Mouse (Mus musculus) ES-E14 (cell line): ENCODE measurements around the gene Pnmal2. TPM values are rescaled to one million over a fixed set of nuclear protein-coding genes. Genes with fewer than 3 reads are reported as not detected.
"Not testable (repeated sequence)": the region's sequence is repeated elsewhere in the genome, so short reads cannot be mapped to it uniquely, and the experiment has no call there.

Experiments used
- DNase-seq: peaks from one replicate; pipeline ENCODE4 v3.0.0-alpha.2; 2013; ENCODE audit warnings: low read depth, low spot score
- H3K27ac ChIP-seq: 2 replicates; pipeline ENCODE4 v1.5.1; 2012; ENCODE audit warnings: low read depth, mild to moderate bottlenecking, low read length, moderate library complexity, mixed read lengths; ENCODE audit not compliant: poor library complexity, insufficient read depth, severe bottlenecking
- H3K36me3 ChIP-seq: 2 replicates; pipeline ENCODE4 v1.6.1; 2012; ENCODE audit warnings: mild to moderate bottlenecking, low read length, moderate library complexity, mixed read lengths; ENCODE audit not compliant: control insufficient read depth, poor library complexity, insufficient read depth, severe bottlenecking
- H3K4me1 ChIP-seq, 2 experiments: fragments of 150-350 bp in 1 of 2; sonication (generic) in 1 of 2; 2 replicates each; pipeline ENCODE4 v1.6.1; 2012; ENCODE audit warnings: low read length in 2 of 2, mild to moderate bottlenecking in 1 of 2, mixed read lengths in 1 of 2; ENCODE audit not compliant: control insufficient read depth in 2 of 2, insufficient read depth in 2 of 2, poor library complexity in 1 of 2
- H3K4me3 ChIP-seq, 2 experiments: fragments of 150-350 bp in 1 of 2; sonication (generic) in 1 of 2; 2 replicates each; pipeline ENCODE4 v1.5.1; 2012; ENCODE audit warnings: low read length in 2 of 2, low read depth in 1 of 2, mild to moderate bottlenecking in 1 of 2, mixed read lengths in 1 of 2; ENCODE audit not compliant: insufficient read depth in 1 of 2, poor library complexity in 1 of 2, severe bottlenecking in 1 of 2
- H3K9ac ChIP-seq: 2 replicates; pipeline ENCODE4 v1.6.1; 2012; ENCODE audit warnings: low read depth, mild to moderate bottlenecking, low read length, mixed read lengths; ENCODE audit not compliant: poor library complexity, insufficient read depth, severe bottlenecking
- H3K9me3 ChIP-seq: fragments of 150-350 bp; sonication (generic); 2 replicates; pipeline ENCODE4 v1.6.1; 2012; ENCODE audit warnings: low read depth, mild to moderate bottlenecking, low read length; ENCODE audit not compliant: control insufficient read depth, insufficient read depth
- CHD2 ChIP-seq: IDR thresholded peaks from 2 replicates; pipeline ENCODE4 v1.6.1; 2014; ENCODE audit warnings: mild to moderate bottlenecking, low read depth, low read length, inconsistent platforms
- HCFC1 ChIP-seq: IDR thresholded peaks from 2 replicates; pipeline ENCODE4 v1.6.1; 2012; ENCODE audit warnings: low read length, inconsistent platforms, borderline replicate concordance; ENCODE audit not compliant: insufficient read depth
- MAFK ChIP-seq: IDR thresholded peaks from 2 replicates; pipeline ENCODE4 v1.6.1; 2014; ENCODE audit warnings: mild to moderate bottlenecking, low read depth, low read length, inconsistent platforms; ENCODE audit not compliant: insufficient read depth
- ZC3H11A ChIP-seq: IDR thresholded peaks from 2 replicates; pipeline ENCODE4 v1.6.1; 2012; ENCODE audit warnings: low read depth, mild to moderate bottlenecking, inconsistent platforms, low read length, borderline replicate concordance
- ZNF384 ChIP-seq: IDR thresholded peaks from 2 replicates; pipeline ENCODE4 v1.6.1; 2012; ENCODE audit warnings: low read depth, low read length, inconsistent platforms
- in situ Hi-C, 2 experiments: fragments of 600-800 bp; cut with MboI; formaldehyde crosslinking; loops; one replicate each; pipeline ENCODE4 v1.15.1; 2025; ENCODE audit warnings: low sequenced_read_pairs in 2 of 2, inconsistent platforms in 1 of 2; ENCODE audit not compliant: unreplicated experiment in 2 of 2
- total RNA-seq: library from RNA; depleted of rRNA; stranded (reverse); fragments of 300-350 nt; gene quantifications from 2 replicates; pipeline ENCODE4 v1.2.3, GENCODE M21; 2012

Pnmal2 gene
- total RNA-seq, 1 experiment, result 0.71 TPM

DNA sequence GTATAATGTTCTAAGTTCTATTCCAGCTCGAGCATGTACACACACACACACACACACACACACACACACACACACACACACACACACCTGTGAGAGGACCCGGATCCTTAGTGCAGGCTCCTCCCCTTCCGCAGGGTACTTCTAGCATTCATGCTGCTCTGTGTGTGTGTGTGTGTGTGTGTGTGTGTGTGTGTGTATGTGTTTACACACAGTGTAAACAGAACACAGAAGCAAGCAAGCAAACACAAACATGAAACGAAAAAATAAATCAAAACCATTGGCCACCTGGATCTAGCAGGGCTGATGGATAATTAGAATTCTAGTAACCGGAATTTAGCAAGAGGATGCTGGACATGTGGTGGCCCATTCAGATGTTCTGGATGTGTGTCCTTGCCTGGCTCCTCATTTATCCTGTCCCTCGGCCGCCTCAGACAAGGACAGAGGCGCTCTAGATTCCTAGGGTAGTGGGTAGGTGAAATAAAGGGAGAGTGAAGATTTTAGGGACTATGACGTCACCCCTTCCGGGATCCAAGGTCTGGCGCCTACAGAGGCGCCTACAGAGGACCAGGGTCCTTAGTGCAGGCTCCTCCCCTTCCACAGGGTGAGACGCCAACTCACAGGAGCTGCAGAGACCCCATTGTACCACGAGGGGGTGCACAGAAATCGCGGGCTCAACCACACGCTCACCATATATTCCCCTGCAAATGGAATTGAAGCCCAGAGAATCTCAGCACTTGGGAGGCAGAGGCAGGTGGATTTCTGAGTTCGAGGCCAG, 6.6 kb downstream of the Pnmal2 start:
- no peak for TF ChIP-seq HCFC1
- no peak for TF ChIP-seq ZNF384
- in situ Hi-C loops, result loop anchor here in 1 of 2 experiments (5.0 kb wide), 1 partner anchor 41 kb away; the partner anchor contains the start of gene Ccdc8

DNA sequence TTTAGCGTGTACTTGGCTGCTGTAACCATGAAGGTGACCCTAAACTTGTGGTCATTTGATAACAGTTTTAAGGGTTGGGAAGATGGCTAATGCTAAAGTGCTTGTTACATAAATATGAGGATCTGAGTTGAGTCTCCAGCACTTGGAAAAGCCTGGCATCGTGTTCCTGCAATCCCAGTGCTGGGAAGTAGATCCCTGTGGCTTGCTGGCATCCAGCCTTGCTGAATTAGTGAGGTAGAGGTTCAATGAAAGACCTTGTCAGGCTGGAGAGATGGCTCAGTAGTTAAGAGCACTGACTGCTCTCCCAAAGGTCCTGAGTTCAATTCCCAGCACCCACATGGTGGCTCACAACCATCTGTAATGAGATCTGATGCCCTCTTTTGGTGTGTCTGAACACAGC, 9.3 kb downstream of the Pnmal2 start:
- in situ Hi-C loops, result loop anchor here in 1 of 2 experiments (5.0 kb wide), 1 partner anchor 39 kb away; the partner anchor contains the start of gene Ccdc8
- DNase-seq, H3K9me3 ChIP-seq, H3K9ac ChIP-seq, H3K4me3 ChIP-seq, H3K4me1 ChIP-seq, H3K36me3 ChIP-seq, H3K27ac ChIP-seq: not testable (repeated sequence)

More for the DNA sequence above, 6.6 kb downstream of the Pnmal2 start:
- peak; percentile 92 for DNase-seq
- no peak overlapping the region for H3K27ac ChIP-seq
- peaks cover 3 to 7% of the 10 kb centered on the region in 2 experiments; a peak in 2 of 4 replicates for H3K4me1 ChIP-seq
- no peak overlapping the region for H3K9ac ChIP-seq
- no peaks in the 10 kb centered on the region for H3K9me3 ChIP-seq
- no peaks in the 10 kb centered on the region for H3K36me3 ChIP-seq
- H3K4me3 ChIP-seq, result no peak overlapping the region

DNA sequence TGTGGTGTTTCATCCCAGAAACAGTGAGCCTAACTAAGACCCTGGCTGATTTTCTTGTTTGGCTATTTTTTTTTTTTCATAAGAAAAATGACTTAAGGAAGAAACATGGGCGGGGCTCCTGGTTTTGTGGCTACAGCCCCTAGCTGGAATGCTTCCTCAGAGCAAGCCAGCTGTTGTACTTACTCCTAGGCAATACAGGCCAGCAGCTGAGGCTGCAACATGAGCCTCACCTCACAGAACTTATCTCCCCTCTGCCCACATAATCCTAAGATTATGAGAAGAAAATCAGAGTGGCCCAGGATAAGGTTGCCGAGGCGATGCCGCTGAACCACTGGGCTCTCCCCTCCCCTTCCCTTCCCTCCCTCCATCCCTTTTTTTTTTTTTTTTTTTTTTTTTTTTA, 11.2 kb downstream of the Pnmal2 start:
- no peak overlapping the region for H3K4me3 ChIP-seq
- H3K36me3 ChIP-seq, result no peaks in the 10 kb centered on the region
- TF ChIP-seq CHD2 (no peak), MAFK (no peak)
- in situ Hi-C loops, result no loop called here
- no peak overlapping the region for H3K9ac ChIP-seq
- DNase-seq, result no peak
- H3K9me3 ChIP-seq, result no peaks in the 10 kb centered on the region
- H3K4me1 ChIP-seq, result peaks cover 0 to 3% of the 10 kb centered on the region in 2 experiments; a peak in 1 of 4 replicates
- H3K27ac ChIP-seq, result no peak overlapping the region

DNA sequence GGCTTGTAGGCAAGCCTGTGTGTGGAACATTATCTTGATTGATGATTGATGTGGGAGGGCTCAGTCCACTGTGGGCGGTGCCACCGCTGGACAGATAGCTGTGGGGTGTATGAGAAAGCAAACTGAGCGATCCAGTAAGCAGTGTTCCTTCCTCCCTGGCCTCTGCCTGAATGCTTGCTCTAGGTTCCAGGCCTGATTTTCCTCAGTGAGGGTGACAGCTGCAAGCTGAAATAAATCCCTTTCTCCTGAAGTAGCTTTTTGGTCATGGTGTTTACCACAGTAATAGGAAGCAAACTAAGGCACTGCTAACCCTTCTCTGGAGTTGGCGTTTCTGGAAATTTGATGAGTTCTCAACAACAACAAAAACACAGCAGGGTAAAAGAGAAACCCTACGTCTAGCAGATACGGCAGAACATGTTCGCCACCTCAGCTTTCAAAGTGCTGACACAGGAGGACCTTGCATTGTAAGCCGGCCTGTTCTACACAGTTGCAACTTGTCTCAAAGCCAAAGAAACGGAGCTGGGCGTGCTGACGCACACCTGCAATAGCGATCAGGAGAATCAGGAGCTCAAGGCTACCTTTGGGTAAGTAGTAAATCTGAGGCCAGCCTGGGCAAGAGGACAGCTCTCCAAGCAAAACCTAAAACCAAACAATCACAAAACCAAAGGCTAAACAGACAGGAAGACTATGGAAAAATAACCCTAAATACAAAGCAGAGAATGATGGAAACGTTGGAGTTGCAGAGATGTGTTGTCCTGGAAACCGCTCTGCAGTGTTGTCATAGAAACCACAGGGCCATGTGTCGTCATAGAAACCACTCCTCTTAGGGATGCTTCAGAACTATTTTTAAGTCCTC, 12.2 kb downstream of the Pnmal2 start:
- Histone ChIP-seq H3K4me1 (peaks cover 0 to 3% of the 10 kb centered on the region in 2 experiments; a peak in 1 of 4 replicates), H3K27ac (no peak overlapping the region), H3K9me3 (no peaks in the 10 kb centered on the region), H3K36me3 (no peaks in the 10 kb centered on the region), H3K9ac (no peak overlapping the region), H3K4me3 (no peak overlapping the region)
- TF ChIP-seq ZC3H11A (no peak), HCFC1 (no peak), MAFK (no peak), ZNF384 (no peak), CHD2 (no peak)
- in situ Hi-C loops, result no loop called here
- no peak for DNase-seq
